Mouse (Mus musculus) E14TG2a.4 (cell line): Measurements from ENCODE around the gene Vegfa.

ENCODE experiments used
- CTCF ChIP-seq: conservative IDR thresholded peaks from 2 replicates; pipeline ENCODE4 v1.5.1; 2014; ENCODE audit warnings: low read length
- NANOG ChIP-seq: IDR thresholded peaks from 2 replicates; pipeline ENCODE4 v1.6.1; 2014; ENCODE audit warnings: borderline replicate concordance, low read length, mixed read lengths
- POU5F1 ChIP-seq: IDR thresholded peaks from 2 replicates; pipeline ENCODE4 v1.6.1; 2014; ENCODE audit warnings: low read length, borderline replicate concordance

DNA sequence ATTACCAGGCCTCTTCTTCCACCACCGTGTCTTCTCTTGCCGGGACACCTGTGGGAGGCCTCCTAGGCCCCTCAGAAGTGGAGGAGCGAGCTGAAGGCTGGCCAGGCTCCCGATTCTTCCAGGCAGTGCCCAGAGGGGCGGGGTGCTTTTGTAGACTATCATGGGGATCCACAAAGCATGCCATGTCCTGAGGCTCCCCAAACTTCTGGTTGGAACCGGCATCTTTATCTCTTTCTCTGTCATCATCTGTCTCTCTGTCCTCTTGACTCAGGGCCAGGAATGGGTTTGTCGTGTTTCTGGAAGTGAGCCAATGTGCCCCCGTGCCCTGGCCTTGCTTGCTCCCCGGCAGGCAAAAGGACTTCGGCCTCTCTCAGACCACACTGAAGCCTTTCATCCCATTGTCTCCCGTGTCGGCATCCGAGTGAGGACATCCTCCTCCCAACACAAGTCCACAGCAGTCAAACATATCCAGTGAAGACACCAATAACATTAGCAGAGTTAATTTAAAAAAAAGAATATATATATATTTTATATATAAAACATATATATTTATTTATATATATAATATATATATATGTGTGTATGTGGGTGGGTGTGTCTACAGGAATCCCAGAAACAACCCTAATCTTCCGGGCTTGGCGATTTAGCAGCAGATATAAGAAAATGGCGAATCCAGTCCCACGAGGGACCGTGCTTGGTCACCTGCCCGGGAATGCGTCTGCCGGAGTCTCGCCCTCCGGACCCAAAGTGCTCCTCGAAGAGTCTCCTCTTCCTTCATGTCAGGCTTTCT lies 14.0 kb downstream of the Vegfa start:
- TF ChIP-seq CTCF (no peak), NANOG (no peak), POU5F1 (no peak)
